Mouse (Mus musculus) bone marrow macrophage, adult 2 months (primary cell): ENCODE measurements at regions not wholly inside any gene's neighbourhood (a gene's known extent, or its start where the extent isn't known, plus 50 kb on each side); places are given as distances from the start of the nearest gene placed in this dataset.

Experiments used
- CTCF ChIP-seq: IDR thresholded peaks from 2 replicates; pipeline ENCODE4 v1.5.1; 2012; ENCODE audit warnings: low read depth, mild to moderate bottlenecking, low read length, moderate library complexity
- POLR2A ChIP-seq: IDR thresholded peaks from 2 replicates; pipeline ENCODE4 v1.6.1; 2012; ENCODE audit warnings: mild to moderate bottlenecking, low read depth, low read length, borderline replicate concordance

GRCm38 (mm10) chr16:73647201-73647782 lies 764.3 kb downstream of the Robo2 start:
- no peak for TF ChIP-seq CTCF
- no peak for TF ChIP-seq POLR2A
